Comparison of ENCODE assay signal across 15 mouse cellular contexts in genomic region chr2:22780884-22781283, GRCm38 (mm10).
"Had no signal": no experiment of that assay in that cellular context is flagged by ENCODE, and none has a peak within 500 bp of the region (broad histone marks: within the 10 kb centered on the region; RNA-seq: fewer than 3 reads in every experiment).

No protein-coding gene starts in this region.

- H3K9ac ChIP-seq: neural tube, embryonic 15.5 days had no signal

- ATAC-seq: inflammation-experienced regulatory T-cells, adult 6 months; intestine, postnatal 0 days; lung, postnatal 0 days had no signal

- H3K4me3 ChIP-seq: limb, embryonic 10.5 days; midbrain, embryonic 10.5 days; myocyte; neural tube, embryonic 15.5 days had no signal

- DNase-seq: kidney, adult 8-10 months; kidney, postnatal 36 days; lung, adult 2 months; lung, postnatal 4 days; thymus, adult 18-20 months; thymus, postnatal 14 days had no signal

- H3K27me3 ChIP-seq: neural tube, embryonic 15.5 days had no signal

- H3K4me1 ChIP-seq: limb, embryonic 10.5 days; midbrain, embryonic 10.5 days; neural tube, embryonic 15.5 days had no signal

- H3K9me3 ChIP-seq: limb, embryonic 10.5 days; midbrain, embryonic 10.5 days; neural tube, embryonic 15.5 days had no signal

- H3K4me2 ChIP-seq: neural tube, embryonic 15.5 days had no signal

- H3K27ac ChIP-seq: kidney, postnatal 0 days; limb, embryonic 10.5 days; midbrain, embryonic 10.5 days; neural tube, embryonic 15.5 days; stomach, postnatal 0 days had no signal

- H3K36me3 ChIP-seq: limb, embryonic 10.5 days; midbrain, embryonic 10.5 days; neural tube, embryonic 15.5 days had no signal
